Mouse (Mus musculus): ENCODE measurements around the gene Polr1c.

DNA sequence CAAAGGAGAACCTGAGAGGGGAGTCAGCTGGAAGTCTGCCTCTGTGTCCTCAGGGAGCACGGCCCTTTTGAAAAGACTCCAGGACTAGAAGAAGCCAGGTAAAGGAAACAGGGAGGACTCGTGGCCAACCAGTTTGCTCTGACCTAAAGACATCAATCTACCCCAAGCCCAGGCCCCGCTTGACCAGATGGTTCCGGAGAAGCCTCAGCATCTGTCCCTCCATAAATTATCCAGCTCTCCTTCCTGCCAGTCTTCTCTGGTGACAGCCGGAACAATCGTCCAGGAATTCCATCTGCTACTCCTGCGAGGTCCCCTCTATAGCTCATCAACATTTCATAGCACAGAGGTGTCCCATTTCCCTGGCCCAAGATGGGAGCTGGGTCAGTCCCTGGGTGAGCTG, 36.8 kb upstream of the Polr1c start:
- no peak for TF ChIP-seq CTCF (IDR thresholded peaks at IDR 0.05; ENCODE audit: insufficient read depth, low read length)
- no peak for TF ChIP-seq POLR2A (IDR thresholded peaks at IDR 0.05; ENCODE audit: borderline replicate concordance, extremely low read depth, low read depth, low read length)
